Mouse (Mus musculus): ENCODE results near the gene Rhbdf2. TPM values are rescaled to one million over a fixed set of nuclear protein-coding genes. Genes with fewer than 3 reads are reported as not detected.
A peak's percentile ranks its signal among the peaks of the same experiment; 100 is the strongest.

The Rhbdf2 gene
- polyA plus RNA-seq, 1 experiment from 2014 or later: 1.7 TPM

GRCm38 (mm10) chr11:116653709-116654221, 26.9 kb upstream of the Rhbdf2 start:
- H3K9me3 ChIP-seq (ENCODE audit: control insufficient read depth, low read length): no peaks in the 10 kb centered on the region
- under 1% methylated on average over 45 of the region's 47 CpGs for WGBS
- ATAC-seq: 0 out of 2 replicates have a peak, but pooled peaks have one; percentile 37
- H3K36me3 ChIP-seq (ENCODE audit: control insufficient read depth, insufficient read depth, low read length): no peaks in the 10 kb centered on the region
- H3K4me2 ChIP-seq (ENCODE audit: low read length): peak overlapping the region; percentile 89
- peaks cover 27% of the 10 kb centered on the region for H3K4me1 ChIP-seq (ENCODE audit: control insufficient read depth, insufficient read depth, low read depth, low read length)
- H3K27me3 ChIP-seq (replicated peaks; ENCODE audit: control insufficient read depth, insufficient read depth, low read length): peaks cover 2% of the 10 kb centered on the region; the same call in 1 of the 2 replicates
- H3K9ac ChIP-seq (ENCODE audit: low read depth, low read length): peak overlapping the region; percentile 95
- peak overlapping the region; percentile 68 for H3K4me3 ChIP-seq (ENCODE audit: low read length)
- H3K27ac ChIP-seq (ENCODE audit: low read depth, low read length): peak overlapping the region; percentile 57

- H3K4me1 ChIP-seq (ENCODE audit: control insufficient read depth, insufficient read depth, low read depth, low read length): peaks cover 25% of the 10 kb centered on the region
- H3K36me3 ChIP-seq (ENCODE audit: control insufficient read depth, insufficient read depth, low read length): no peaks in the 10 kb centered on the region
- peak within 1 kb of the TSS; percentile 57 for H3K27ac ChIP-seq (ENCODE audit: low read depth, low read length)
- H3K4me3 ChIP-seq (ENCODE audit: low read length): peak within 1 kb of the TSS; percentile 68
- no peaks in the 10 kb centered on the region for H3K9me3 ChIP-seq (ENCODE audit: control insufficient read depth, low read length)
- H3K9ac ChIP-seq (ENCODE audit: low read depth, low read length): peak within 1 kb of the TSS; percentile 95
- ATAC-seq: no peak
- H3K4me2 ChIP-seq (ENCODE audit: low read length): peak within 1 kb of the TSS; percentile 89
- peaks cover 2% of the 10 kb centered on the region; the same call in 1 of the 2 replicates for H3K27me3 ChIP-seq (replicated peaks; ENCODE audit: control insufficient read depth, insufficient read depth, low read length)
- WGBS: 2% methylated on average over 9 of the region's 10 CpGs
Observed at GRCm38 (mm10) chr11:116653234-116653633, 26.4 kb upstream of the Rhbdf2 start, which contains the start of gene Prcd. TSS of gene Prcd (plus strand) at chr11:116653534.

GRCm38 (mm10) chr11:116652330-116653098, 25.7 kb upstream of the Rhbdf2 start:
- Histone ChIP-seq H3K4me1 (ENCODE audit: control insufficient read depth, insufficient read depth, low read depth, low read length) (peaks cover 19% of the 10 kb centered on the region), H3K9me3 (ENCODE audit: control insufficient read depth, low read length) (no peaks in the 10 kb centered on the region), H3K27me3 (replicated peaks; ENCODE audit: control insufficient read depth, insufficient read depth, low read length) (peaks cover 2% of the 10 kb centered on the region; the same call in 1 of the 2 replicates), H3K4me3 (ENCODE audit: low read length) (peak overlapping the region; percentile 68), H3K4me2 (ENCODE audit: low read length) (peak overlapping the region; percentile 89), H3K27ac (ENCODE audit: low read depth, low read length) (no peak overlapping the region), H3K9ac (ENCODE audit: low read depth, low read length) (peak overlapping the region; percentile 95), H3K36me3 (ENCODE audit: control insufficient read depth, insufficient read depth, low read length) (no peaks in the 10 kb centered on the region)
- 57% methylated on average over 25 of the region's 25 CpGs for WGBS
- no peak for ATAC-seq

GRCm38 (mm10) chr11:116651339-116651738, 24.5 kb upstream of the Rhbdf2 start:
- Histone ChIP-seq H3K9me3 (ENCODE audit: control insufficient read depth, low read length) (no peaks in the 10 kb centered on the region), H3K4me2 (ENCODE audit: low read length) (no peak overlapping the region), H3K27ac (ENCODE audit: low read depth, low read length) (no peak overlapping the region), H3K36me3 (ENCODE audit: control insufficient read depth, insufficient read depth, low read length) (no peaks in the 10 kb centered on the region), H3K4me1 (ENCODE audit: control insufficient read depth, insufficient read depth, low read depth, low read length) (peaks cover 17% of the 10 kb centered on the region), H3K27me3 (replicated peaks; ENCODE audit: control insufficient read depth, insufficient read depth, low read length) (peaks cover 2% of the 10 kb centered on the region; the same call in 1 of the 2 replicates), H3K9ac (ENCODE audit: low read depth, low read length) (no peak overlapping the region), H3K4me3 (ENCODE audit: low read length) (no peak overlapping the region)
- no peak for ATAC-seq
- WGBS: 82% methylated on average over 8 of the region's 8 CpGs

- no peak overlapping the region for H3K4me2 ChIP-seq (ENCODE audit: low read length)
- peaks cover 17% of the 10 kb centered on the region for H3K4me1 ChIP-seq (ENCODE audit: control insufficient read depth, insufficient read depth, low read depth, low read length)
- 65% methylated on average over 8 of the region's 8 CpGs for WGBS
- no peak overlapping the region for H3K27ac ChIP-seq (ENCODE audit: low read depth, low read length)
- H3K9me3 ChIP-seq (ENCODE audit: control insufficient read depth, low read length): no peaks in the 10 kb centered on the region
- H3K9ac ChIP-seq (ENCODE audit: low read depth, low read length): no peak overlapping the region
- H3K27me3 ChIP-seq (replicated peaks; ENCODE audit: control insufficient read depth, insufficient read depth, low read length): peaks cover 2% of the 10 kb centered on the region; the same call in 1 of the 2 replicates
- H3K36me3 ChIP-seq (ENCODE audit: control insufficient read depth, insufficient read depth, low read length): no peaks in the 10 kb centered on the region
- no peak for ATAC-seq
- no peak overlapping the region for H3K4me3 ChIP-seq (ENCODE audit: low read length)
Observed at GRCm38 (mm10) chr11:116650811-116651210, 24.0 kb upstream of the Rhbdf2 start.

GRCm38 (mm10) chr11:116649711-116650337, 23.0 kb upstream of the Rhbdf2 start:
- 87% methylated on average over 13 of the region's 13 CpGs for WGBS
- Histone ChIP-seq H3K27ac (ENCODE audit: low read depth, low read length) (no peak overlapping the region), H3K27me3 (replicated peaks; ENCODE audit: control insufficient read depth, insufficient read depth, low read length) (peaks cover 2% of the 10 kb centered on the region; the same call in 1 of the 2 replicates), H3K4me2 (ENCODE audit: low read length) (no peak overlapping the region), H3K36me3 (ENCODE audit: control insufficient read depth, insufficient read depth, low read length) (no peaks in the 10 kb centered on the region), H3K9ac (ENCODE audit: low read depth, low read length) (no peak overlapping the region), H3K4me1 (ENCODE audit: control insufficient read depth, insufficient read depth, low read depth, low read length) (peaks cover 17% of the 10 kb centered on the region), H3K4me3 (ENCODE audit: low read length) (no peak overlapping the region), H3K9me3 (ENCODE audit: control insufficient read depth, low read length) (no peaks in the 10 kb centered on the region)
- ATAC-seq: no peak

- Histone ChIP-seq H3K9ac (ENCODE audit: low read depth, low read length) (no peak overlapping the region; the same call in 1 of the 2 replicates), H3K36me3 (ENCODE audit: control insufficient read depth, insufficient read depth, low read length) (no peaks in the 10 kb centered on the region), H3K9me3 (ENCODE audit: control insufficient read depth, low read length) (no peaks in the 10 kb centered on the region), H3K4me2 (ENCODE audit: low read length) (no peak overlapping the region), H3K27me3 (replicated peaks; ENCODE audit: control insufficient read depth, insufficient read depth, low read length) (peaks cover 2% of the 10 kb centered on the region; the same call in 1 of the 2 replicates), H3K27ac (ENCODE audit: low read depth, low read length) (no peak overlapping the region), H3K4me1 (ENCODE audit: control insufficient read depth, insufficient read depth, low read depth, low read length) (peaks cover 24% of the 10 kb centered on the region), H3K4me3 (ENCODE audit: low read length) (no peak overlapping the region)
- ATAC-seq: no peak
- WGBS: 70% methylated on average over 10 of the region's 10 CpGs
Observed at GRCm38 (mm10) chr11:116648976-116649375, 22.2 kb upstream of the Rhbdf2 start.

GRCm38 (mm10) chr11:116648213-116648921, 21.5 kb upstream of the Rhbdf2 start:
- Histone ChIP-seq H3K4me2 (ENCODE audit: low read length) (no peak overlapping the region), H3K4me1 (ENCODE audit: control insufficient read depth, insufficient read depth, low read depth, low read length) (peaks cover 30% of the 10 kb centered on the region), H3K27me3 (replicated peaks; ENCODE audit: control insufficient read depth, insufficient read depth, low read length) (peaks cover 2% of the 10 kb centered on the region; the same call in 1 of the 2 replicates), H3K27ac (ENCODE audit: low read depth, low read length) (no peak overlapping the region; the same call in 1 of the 2 replicates), H3K9ac (ENCODE audit: low read depth, low read length) (no peak overlapping the region; the same call in 1 of the 2 replicates), H3K9me3 (ENCODE audit: control insufficient read depth, low read length) (no peaks in the 10 kb centered on the region), H3K36me3 (ENCODE audit: control insufficient read depth, insufficient read depth, low read length) (no peaks in the 10 kb centered on the region), H3K4me3 (ENCODE audit: low read length) (no peak overlapping the region)
- 66% methylated on average over 18 of the region's 18 CpGs for WGBS
- no peak for ATAC-seq
